Mouse (Mus musculus): ENCODE data around the gene Smarcd3.

The Smarcd3 gene

DNA sequence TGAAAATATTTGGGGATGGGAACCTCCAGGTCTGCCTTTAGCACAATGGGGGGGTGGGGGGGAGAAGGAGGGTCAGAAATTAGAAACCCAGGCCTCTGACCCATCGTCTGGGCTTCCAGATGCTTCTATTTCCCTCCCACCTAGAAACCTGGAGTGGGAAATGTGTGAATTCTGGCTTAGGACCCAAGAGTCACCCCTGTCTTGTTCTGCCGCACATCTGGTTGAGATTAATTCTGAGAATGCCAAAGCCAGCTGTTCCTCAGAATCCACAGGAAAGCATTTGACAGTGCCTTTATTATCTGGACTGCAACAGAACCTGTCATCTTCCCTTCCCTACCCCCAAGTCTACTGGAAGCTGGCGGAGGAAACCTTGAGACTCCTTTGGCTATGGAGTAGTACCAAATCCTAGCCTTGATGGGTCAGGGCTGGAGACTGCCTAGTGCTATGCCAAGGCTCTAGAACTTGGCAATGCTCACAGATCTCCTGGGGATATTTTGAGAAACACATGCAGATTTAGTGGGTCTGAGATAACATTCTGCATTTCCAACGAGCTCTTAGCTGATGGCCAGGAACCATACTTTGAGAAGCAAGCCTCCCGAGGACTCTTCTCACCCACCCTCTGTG is 70.5 kb downstream of the Smarcd3 start:
- DNase-seq (ENCODE audit: low spot score): no peak

DNA sequence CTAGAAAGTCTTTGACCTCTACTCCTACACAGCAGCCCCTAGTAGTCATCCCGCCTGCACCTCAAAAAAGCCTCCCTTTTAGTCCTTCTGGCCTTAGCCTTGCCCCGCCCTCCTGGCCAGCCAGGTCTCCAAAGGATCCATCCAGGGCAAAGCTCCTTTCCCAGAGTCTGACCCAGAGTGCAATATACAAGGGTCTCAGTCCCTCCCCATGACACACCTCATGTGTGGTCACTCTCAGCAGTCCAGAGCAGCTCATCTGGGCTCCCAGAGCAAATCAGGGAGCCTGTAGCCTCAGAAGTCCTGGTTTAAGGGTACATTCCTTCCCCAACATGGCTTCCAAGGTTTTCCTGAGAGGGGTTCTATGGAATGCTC is 72.9 kb downstream of the Smarcd3 start:
- no peak for DNase-seq (ENCODE audit: low spot score)

DNA sequence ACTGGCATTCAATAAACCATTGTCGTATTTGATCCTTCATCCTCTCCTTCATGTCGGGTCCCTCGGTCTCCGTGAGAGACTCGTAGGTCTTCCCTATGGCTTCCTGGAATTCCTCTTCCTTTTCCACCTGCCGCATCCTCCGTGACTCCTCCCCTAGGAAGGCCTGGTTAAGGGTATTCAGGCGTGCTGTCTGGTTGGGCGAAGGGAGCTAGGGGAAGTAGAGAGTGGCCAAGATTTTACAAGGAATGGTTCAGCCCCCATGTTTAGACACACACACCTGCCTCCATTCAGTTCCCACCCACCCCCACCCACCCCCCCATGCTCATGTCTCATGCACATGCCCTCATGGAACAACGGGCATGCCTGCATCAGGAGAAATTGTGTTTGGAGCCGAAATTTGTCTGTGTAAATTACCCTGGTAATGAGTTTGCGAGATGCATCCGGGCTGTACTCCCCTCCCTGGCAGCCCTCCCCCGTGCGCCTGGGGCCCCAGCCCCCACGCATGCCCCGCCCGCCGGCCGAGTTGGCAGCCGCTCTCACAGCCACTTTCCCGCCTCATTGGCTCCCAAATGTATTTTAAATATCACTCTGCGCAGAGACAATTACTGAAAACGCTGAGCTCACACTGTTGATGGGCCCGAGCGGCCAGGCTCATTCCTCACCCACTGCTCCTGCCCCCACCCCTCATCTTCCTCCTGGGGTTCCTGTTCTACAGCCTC is 73.5 kb downstream of the Smarcd3 start:
- peak; percentile 60 for DNase-seq (ENCODE audit: low spot score)

DNA sequence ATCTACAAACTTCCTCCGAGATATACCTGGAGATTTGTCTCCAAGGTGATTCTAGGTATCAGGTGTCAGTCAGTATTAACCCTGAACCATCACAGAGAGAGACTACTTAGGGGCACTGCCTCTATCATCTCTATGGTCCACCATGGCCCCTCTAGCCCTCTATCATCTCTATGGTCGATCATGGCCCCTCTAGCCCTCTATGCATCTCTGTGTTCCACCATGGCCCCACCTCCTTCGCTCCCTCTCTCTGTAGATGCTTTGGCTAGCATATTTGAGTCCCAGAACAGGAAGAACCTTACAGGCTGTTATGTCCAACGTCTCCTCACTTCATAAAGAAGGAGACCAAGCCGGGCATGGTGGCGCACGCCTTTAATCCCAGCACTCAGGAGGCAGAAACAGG is 81.6 kb downstream of the Smarcd3 start:
- no peak for DNase-seq (ENCODE audit: low spot score)

DNA sequence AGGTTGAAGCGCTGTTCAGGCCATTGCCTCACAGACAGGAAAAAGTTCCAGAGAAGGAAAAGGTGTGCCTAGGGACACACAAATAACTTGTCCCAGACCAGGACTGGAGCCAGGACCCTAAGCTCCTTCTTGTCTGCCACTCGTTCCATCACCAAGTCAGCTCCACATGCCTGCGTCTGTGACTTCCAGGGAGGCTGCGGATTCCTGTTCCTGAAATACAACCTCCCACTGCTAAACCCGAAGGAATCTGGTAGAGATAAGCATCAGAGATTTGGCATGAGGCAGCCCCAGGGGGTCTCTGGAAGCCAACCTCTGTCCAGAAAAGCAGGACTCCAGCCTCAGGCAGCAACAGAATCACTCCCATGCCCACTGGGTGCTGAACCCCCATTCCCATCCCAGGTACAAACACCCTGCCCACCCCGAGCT is 83.1 kb downstream of the Smarcd3 start:
- no peak for DNase-seq (ENCODE audit: low spot score)
